Mouse (Mus musculus) cortical plate, adult 2 months (tissue): ENCODE data around the gene March10.

Source experiments
- CTCF ChIP-seq: fragments of 200-500 bp; IDR thresholded peaks from 2 replicates; pipeline ENCODE4 v1.5.1; 2011; ENCODE audit warnings: mild to moderate bottlenecking, control low read depth, low read length; ENCODE audit not compliant: insufficient read depth; ENCODE audit errors: extremely low read depth
- POLR2A ChIP-seq: fragments of 200-500 bp; IDR thresholded peaks from 2 replicates; pipeline ENCODE4 v1.6.1; 2011; ENCODE audit warnings: mild to moderate bottlenecking, low read length, control low read depth; ENCODE audit not compliant: insufficient read depth; ENCODE audit errors: extremely low read depth

DNA sequence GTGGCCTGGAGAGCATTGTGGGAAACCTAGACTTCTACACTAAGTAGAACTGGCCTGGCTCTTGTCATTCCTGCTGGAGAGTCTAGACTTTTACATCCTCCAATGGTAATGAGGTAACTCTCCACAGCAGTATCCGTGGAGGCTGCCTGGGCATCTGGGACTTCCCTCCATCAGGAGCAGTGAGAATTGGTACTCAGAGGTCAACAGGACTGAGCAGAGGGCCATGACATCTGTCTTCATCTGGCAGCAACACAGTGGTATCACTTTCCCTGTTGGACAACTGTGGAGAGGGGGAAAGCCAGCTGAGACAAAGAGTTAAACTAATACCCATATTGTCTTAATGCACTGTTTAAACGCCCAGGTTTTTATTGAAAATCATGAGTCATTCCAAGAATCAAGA is 26.2 kb upstream of the March10 start:
- TF ChIP-seq CTCF (no peak), POLR2A (no peak)
